Mouse (Mus musculus) testis, postnatal 10 days (tissue): Measurements from ENCODE around the gene Map4.

Experiments
- DNase-seq: peaks from one replicate; pipeline ENCODE4 v3.0.0; 2021; ENCODE audit warnings: low spot score

Gene Map4

GRCm38 (mm10) chr9:110001946-110002345 lies 70.7 kb downstream of the Map4 start:
- no peak for DNase-seq

- DNase-seq, result no peak
Measured at GRCm38 (mm10) chr9:110002413-110002812, 71.2 kb downstream of the Map4 start.

GRCm38 (mm10) chr9:110019224-110019623 lies 88.0 kb downstream of the Map4 start:
- no peak for DNase-seq

GRCm38 (mm10) chr9:110020405-110020804 lies 89.1 kb downstream of the Map4 start:
- no peak for DNase-seq

- DNase-seq, result no peak
Measured at GRCm38 (mm10) chr9:110021463-110021862, 90.2 kb downstream of the Map4 start.

GRCm38 (mm10) chr9:110022151-110022550 lies 90.9 kb downstream of the Map4 start:
- DNase-seq, result no peak

- no peak for DNase-seq
Measured at GRCm38 (mm10) chr9:110035091-110035490, 103.8 kb downstream of the Map4 start.

- DNase-seq, result no peak
Measured at GRCm38 (mm10) chr9:110037895-110038294, 106.6 kb downstream of the Map4 start.

- DNase-seq, result no peak
Measured at GRCm38 (mm10) chr9:110038485-110038884, 107.2 kb downstream of the Map4 start.

- no peak for DNase-seq
Measured at GRCm38 (mm10) chr9:110044373-110044772, 113.1 kb downstream of the Map4 start.

- no peak for DNase-seq
Measured at GRCm38 (mm10) chr9:110045763-110046377, 114.6 kb downstream of the Map4 start.

GRCm38 (mm10) chr9:110047260-110047659 lies 116.0 kb downstream of the Map4 start:
- no peak for DNase-seq

GRCm38 (mm10) chr9:110047857-110048256 lies 116.6 kb downstream of the Map4 start:
- no peak for DNase-seq

- DNase-seq, result no peak
Measured at GRCm38 (mm10) chr9:110051184-110051583, 119.9 kb downstream of the Map4 start.

GRCm38 (mm10) chr9:110051869-110052661 lies 120.8 kb downstream of the Map4 start:
- no peak for DNase-seq

- no peak for DNase-seq
Measured at GRCm38 (mm10) chr9:110052951-110053304, 121.7 kb downstream of the Map4 start.

GRCm38 (mm10) chr9:110053305-110054079 lies 122.2 kb downstream of the Map4 start:
- no peak for DNase-seq

- DNase-seq, result no peak
Measured at GRCm38 (mm10) chr9:110054080-110054421, 122.8 kb downstream of the Map4 start.

GRCm38 (mm10) chr9:110054781-110055180 lies 123.5 kb downstream of the Map4 start:
- no peak for DNase-seq

- DNase-seq, result no peak
Measured at GRCm38 (mm10) chr9:110057200-110057599, 125.9 kb downstream of the Map4 start.

- DNase-seq, result no peak
Measured at GRCm38 (mm10) chr9:110060761-110061160, 129.5 kb downstream of the Map4 start.

GRCm38 (mm10) chr9:110062405-110062804 lies 131.1 kb downstream of the Map4 start:
- DNase-seq, result no peak

- DNase-seq, result no peak
Measured at GRCm38 (mm10) chr9:110062861-110063260, 131.6 kb downstream of the Map4 start.
